Mouse (Mus musculus) neural tube, embryonic 10.5 days (tissue): ENCODE results near the gene Rdh13.
"Not testable (repeated sequence)": the region's sequence is repeated elsewhere in the genome, so short reads cannot be mapped to it uniquely, and the experiment has no call there.

Experiments
- DNase-seq: peaks from one replicate; pipeline ENCODE4 v3.0.0-alpha.2; 2017; ENCODE audit warnings: low spot score; ENCODE audit errors: extremely low spot score

Gene Rdh13

DNA sequence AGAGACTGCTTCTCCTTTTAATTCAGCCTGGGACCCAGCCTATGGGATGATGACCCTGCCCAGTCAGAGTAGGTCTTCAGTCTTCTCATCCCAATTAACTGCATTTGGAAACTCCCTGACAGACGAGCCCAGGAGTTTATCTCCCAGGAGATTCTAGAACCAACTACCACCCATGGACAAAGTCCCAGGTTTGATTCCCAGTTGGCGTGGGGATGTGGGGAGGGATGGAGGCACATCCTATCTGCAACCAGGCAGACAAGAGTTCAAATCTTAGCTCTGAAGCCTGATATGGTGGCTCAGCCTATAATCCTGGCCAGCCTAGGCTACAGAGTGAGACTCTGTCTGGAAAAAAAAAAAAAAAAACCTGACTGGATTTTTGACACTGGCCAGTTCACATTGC is 7.7 kb downstream of the Rdh13 start:
- no peak for DNase-seq

DNA sequence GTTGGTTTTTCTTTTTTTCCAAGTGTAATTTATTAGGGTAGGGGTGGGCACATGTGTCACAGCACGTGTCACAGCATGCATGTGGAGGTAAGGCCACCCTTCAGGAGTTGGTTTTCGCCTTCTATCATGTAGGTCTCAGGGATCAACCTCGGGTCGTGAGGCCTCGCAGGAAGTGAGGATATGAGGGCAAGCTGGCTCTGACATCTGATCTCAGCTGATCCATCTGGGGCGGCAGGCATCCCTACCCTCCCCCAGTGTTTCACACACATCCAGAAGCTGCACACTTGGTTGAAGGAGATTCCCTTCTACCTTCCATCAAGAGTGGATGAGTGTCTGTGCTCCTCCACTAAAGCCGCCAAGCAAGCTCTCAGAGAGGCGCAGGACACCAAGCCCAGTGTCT is 13.4 kb downstream of the Rdh13 start:
- DNase-seq: no peak

DNA sequence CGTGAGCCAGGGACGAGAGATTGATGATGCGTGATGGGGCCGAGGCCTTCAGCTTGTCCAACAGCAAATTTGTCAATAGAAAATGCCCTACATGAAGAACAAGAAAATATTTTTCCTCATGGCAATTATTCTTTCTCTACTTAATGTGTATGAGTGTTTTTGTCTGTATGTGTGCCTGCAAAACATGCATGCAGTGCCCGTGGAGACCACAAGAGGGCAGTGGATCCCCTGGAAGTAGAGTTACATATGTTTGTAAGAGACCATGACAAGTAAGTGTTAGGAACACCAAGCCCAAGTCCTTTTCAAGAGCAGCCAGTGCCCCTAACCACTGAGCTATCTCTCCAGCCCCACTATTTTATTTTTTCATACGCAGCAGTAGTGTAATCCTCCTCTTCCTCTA is 13.9 kb downstream of the Rdh13 start:
- peak; percentile 77 for DNase-seq

DNA sequence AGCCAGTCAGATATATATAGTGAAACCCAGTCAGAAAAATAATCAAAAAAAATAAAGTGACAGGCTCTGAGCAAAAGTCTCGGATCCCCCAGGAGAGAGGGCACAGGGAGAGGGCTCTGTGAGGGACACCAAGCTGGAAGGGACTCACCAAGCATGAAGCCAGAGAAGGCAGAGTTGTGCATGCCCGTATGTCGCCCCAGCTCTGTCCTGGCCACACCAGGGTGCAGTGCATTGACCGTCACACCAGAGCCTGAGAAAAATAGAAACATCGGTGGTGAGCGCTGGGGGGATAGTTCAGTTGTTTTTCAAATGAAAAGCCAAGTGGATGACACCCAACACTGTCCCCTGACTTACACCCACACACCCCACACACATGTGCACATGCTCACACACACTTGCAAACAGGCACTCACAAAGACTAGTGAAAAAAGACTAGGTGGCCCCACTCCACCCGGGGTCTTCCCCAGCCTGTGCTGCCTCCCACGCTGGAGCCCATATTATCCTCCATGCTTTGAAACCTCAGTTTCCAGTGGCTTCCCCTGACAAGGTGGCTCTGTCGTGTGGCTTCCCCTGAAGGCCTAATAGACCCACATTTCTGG is 15.1 kb downstream of the Rdh13 start:
- DNase-seq: no peak

DNA sequence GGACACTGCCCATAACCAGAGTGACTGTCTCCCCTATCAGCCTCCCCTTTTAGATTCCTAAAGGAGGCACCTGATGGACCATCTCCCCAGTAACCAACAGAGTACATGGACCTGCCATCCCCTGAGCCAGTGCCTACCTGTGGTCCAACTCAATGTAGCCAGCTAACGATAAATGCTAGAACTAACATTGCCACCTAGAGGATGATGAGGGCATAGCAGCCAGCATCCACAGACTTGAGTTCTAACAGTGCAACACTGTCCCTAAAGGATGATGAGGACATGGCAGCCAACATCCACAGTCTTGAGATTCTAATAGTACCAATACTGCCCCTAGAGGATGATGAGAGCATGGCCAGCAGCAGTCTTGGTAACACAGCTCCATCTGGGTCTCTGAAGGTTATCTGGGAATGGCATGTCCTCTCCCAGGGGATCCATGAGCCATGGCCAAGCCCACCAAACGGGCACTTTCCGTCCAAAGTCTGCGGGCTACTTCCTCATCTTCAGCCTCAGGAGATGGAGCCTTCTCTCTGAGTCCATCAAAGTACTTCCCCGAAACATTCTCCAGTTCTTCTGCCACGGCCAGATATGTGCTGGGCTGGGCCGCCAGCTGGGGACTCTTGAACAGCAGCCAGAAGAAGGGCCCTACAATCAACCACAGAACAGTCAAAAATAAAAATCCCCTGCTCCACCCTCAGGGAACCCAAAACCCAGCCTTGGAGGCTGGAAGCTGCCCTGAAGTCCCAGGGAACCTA is 18.1 kb downstream of the Rdh13 start:
- DNase-seq: peak; percentile 84

DNA sequence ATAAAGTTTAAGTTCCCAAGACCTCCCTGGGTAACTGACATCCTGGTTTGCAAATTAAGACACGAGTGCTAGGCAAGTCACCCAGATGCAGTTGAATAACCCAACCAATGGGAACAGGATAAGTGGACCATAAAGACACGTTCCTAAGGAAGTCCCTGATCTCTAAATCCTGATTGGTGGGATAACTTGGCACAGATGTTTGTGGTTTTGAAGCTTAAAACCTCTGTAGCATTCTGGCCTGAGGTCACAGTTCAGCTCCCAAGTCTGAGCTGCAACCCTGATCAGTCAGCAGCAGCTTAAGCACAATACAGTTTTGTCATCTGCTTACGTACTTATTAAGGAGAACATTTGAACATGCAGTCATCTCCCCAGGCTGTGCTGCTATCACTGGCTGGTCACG is 25.2 kb downstream of the Rdh13 start:
- no peak for DNase-seq

DNA sequence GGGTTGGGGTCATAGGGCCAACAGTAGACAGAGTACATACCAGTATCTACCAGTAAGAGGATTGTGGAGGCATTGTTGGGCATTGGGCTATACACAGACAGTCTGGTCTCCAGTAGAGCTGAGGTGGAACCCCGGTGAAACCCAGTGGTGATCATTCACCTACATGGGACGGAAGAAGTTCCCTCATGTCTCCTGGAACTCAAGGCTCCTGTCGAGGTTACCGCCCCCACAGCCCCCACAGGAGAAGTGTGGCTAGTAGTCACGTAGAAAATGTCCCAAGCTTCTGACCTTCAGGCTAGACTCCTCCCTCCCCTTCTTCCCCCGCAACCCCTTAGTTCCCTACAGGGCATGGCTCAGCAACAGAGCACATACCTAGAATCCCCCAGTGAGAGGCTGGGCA is 25.8 kb downstream of the Rdh13 start:
- no peak for DNase-seq

DNA sequence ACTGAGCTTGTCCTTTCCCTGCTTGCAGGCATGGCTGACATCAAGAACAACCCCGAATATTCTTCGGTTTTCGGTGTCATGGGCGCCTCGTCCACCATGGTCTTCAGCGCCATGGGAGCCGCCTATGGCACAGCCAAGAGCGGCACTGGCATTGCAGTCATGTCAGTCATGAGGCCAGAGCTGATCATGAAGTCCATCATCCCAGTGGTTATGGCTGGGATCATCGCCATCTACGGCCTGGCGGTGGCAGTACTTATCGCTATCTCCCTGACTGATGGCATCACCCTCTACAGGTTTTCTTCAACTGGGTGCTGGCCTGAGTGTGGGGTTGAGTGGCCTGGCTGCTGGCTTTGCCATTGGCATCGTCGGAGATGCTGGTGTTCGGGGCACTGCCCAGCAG is 33.0 kb downstream of the Rdh13 start:
- DNase-seq: not testable (repeated sequence)

DNA sequence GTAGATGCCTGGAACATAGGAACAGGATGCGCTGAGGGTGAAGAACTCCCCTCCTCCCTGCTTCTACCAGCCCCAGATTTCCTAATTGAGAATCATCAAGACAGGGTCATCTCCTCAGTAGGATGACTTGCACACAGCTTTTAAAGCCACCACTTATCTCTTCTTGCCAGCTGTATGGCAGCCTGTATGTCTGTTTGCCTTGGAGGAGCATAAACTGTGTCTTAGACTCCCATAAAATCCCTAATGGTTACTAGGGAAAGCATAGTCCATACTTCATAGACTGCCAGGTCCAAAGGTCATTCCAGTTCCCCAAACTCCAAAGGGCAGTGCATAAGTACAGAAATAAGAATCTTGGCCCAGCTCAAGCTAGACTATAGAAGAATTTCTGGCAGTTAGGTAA is 47.7 kb downstream of the Rdh13 start, which contains the start of gene Gp6:
TSS of gene Gp6 (minus strand) at position 15 of the 400 bp plus-strand sequence.
- DNase-seq: no peak
